Mouse (Mus musculus) liver, adult 2 months (tissue): ENCODE data around the gene Izumo2.

Source experiments
- CTCF ChIP-seq: fragments of 200-500 bp; IDR thresholded peaks from 2 replicates; pipeline ENCODE4 v1.5.1; 2011; ENCODE audit warnings: low read depth, low read length, control low read depth
- POLR2A ChIP-seq: fragments of 200-500 bp; IDR thresholded peaks from 2 replicates; pipeline ENCODE4 v1.6.1; 2011; ENCODE audit warnings: low read length, control low read depth; ENCODE audit not compliant: insufficient read depth; ENCODE audit errors: extremely low read depth

- TF ChIP-seq CTCF (no peak), POLR2A (peak; percentile 54; the same call in 1 of the 2 replicates)
These were observed 39.8 kb downstream of the Izumo2 start, which contains the start of gene Vrk3 for GRCm38 (mm10) chr7:44748101-44749044.
